Mouse (Mus musculus): ENCODE results near the gene Mpp2. TPM values are rescaled to one million over a fixed set of nuclear protein-coding genes. Genes with fewer than 3 reads are reported as not detected.

The Mpp2 gene
- polyA plus RNA-seq, 1 experiment: 6.8 TPM

GRCm38 (mm10) chr11:102053183-102053582 is 35.1 kb downstream of the Mpp2 start:
- no peak overlapping the region for H3K27ac ChIP-seq (ENCODE audit: insufficient read depth, low read length)
- H3K4me3 ChIP-seq (ENCODE audit: insufficient read depth, low read length): no peak overlapping the region
- no peak for TF ChIP-seq POLR2A (IDR thresholded peaks at IDR 0.05; ENCODE audit: low read depth, low read length)
- TF ChIP-seq CTCF (IDR thresholded peaks at IDR 0.05; ENCODE audit: borderline replicate concordance, insufficient read depth, low read length): no peak
- no peaks in the 10 kb centered on the region for H3K4me1 ChIP-seq (ENCODE audit: control insufficient read depth, insufficient read depth, low read length)

GRCm38 (mm10) chr11:102052697-102053096 is 35.6 kb downstream of the Mpp2 start:
- Histone ChIP-seq H3K4me1 (ENCODE audit: control insufficient read depth, insufficient read depth, low read length) (no peaks in the 10 kb centered on the region), H3K27ac (ENCODE audit: insufficient read depth, low read length) (no peak overlapping the region), H3K4me3 (ENCODE audit: insufficient read depth, low read length) (no peak overlapping the region)
- TF ChIP-seq POLR2A (IDR thresholded peaks at IDR 0.05; ENCODE audit: low read depth, low read length): no peak
- TF ChIP-seq CTCF (IDR thresholded peaks at IDR 0.05; ENCODE audit: borderline replicate concordance, insufficient read depth, low read length): no peak

GRCm38 (mm10) chr11:102051954-102052353 is 36.4 kb downstream of the Mpp2 start:
- H3K27ac ChIP-seq (ENCODE audit: insufficient read depth, low read length): no peak overlapping the region
- TF ChIP-seq POLR2A (IDR thresholded peaks at IDR 0.05; ENCODE audit: low read depth, low read length) (no peak), CTCF (IDR thresholded peaks at IDR 0.05; ENCODE audit: borderline replicate concordance, insufficient read depth, low read length) (no peak)
- H3K4me1 ChIP-seq (ENCODE audit: control insufficient read depth, insufficient read depth, low read length): no peaks in the 10 kb centered on the region
- no peak overlapping the region for H3K4me3 ChIP-seq (ENCODE audit: insufficient read depth, low read length)

DNA sequence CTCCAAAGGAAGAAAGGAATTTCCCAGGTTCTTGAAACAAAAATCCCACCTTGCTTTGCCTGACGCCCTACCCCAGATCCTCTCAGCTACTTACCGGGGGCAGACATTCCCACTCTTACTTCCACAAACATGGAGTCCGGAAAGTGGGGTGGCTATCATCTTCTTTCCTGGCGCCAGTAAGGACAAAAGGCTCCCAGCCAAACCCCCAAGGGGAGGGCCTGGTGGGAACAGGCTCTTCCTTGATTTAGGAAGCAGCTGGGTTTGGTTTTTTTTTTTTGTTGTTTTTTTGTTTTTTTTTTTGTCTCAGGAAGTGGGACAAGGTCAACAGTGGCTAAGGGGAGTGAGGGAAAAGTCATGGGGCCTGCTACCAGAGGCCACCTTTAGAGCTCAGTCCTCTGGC is 36.8 kb downstream of the Mpp2 start:
- no peak for TF ChIP-seq CTCF (IDR thresholded peaks at IDR 0.05; ENCODE audit: borderline replicate concordance, insufficient read depth, low read length)
- Histone ChIP-seq H3K27ac (ENCODE audit: insufficient read depth, low read length) (no peak overlapping the region), H3K4me3 (ENCODE audit: insufficient read depth, low read length) (no peak overlapping the region), H3K4me1 (ENCODE audit: control insufficient read depth, insufficient read depth, low read length) (no peaks in the 10 kb centered on the region)

DNA sequence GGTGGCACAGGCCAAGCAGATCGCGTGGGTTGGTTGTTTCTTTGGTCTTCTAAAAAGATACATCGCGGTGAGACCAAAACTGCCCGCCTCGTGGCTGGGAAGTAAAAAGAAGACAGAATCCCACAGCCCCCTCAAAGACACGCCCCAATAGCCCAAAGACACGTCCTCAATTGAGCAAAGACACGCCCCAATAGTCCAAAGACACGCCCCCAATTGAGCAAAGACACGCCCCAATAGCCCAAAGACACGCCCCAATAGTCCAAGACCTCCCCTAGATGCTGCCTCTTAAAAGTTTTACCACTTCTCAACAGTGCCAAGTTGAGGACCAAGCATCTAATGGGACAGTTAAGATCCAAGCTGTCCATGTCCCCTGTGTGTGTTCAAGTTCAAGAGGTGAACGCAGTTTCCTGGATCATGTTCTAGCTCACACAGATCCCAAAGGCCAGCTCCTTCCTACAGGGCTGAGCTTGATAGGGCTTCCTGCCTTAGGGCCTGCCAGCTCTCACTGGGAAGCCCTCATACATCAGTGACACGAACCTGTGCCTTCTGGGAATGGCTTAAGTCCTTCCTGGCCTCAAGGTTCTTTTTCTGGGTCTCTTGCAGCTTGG is 38.3 kb downstream of the Mpp2 start:
- Histone ChIP-seq H3K27ac (ENCODE audit: insufficient read depth, low read length) (no peak overlapping the region), H3K4me3 (ENCODE audit: insufficient read depth, low read length) (no peak overlapping the region), H3K4me1 (ENCODE audit: control insufficient read depth, insufficient read depth, low read length) (no peaks in the 10 kb centered on the region)
- TF ChIP-seq CTCF (IDR thresholded peaks at IDR 0.05; ENCODE audit: borderline replicate concordance, insufficient read depth, low read length) (no peak), POLR2A (IDR thresholded peaks at IDR 0.05; ENCODE audit: low read depth, low read length) (no peak)

GRCm38 (mm10) chr11:102046607-102047006 is 41.7 kb downstream of the Mpp2 start:
- H3K27ac ChIP-seq (ENCODE audit: insufficient read depth, low read length): no peak overlapping the region
- no peaks in the 10 kb centered on the region for H3K4me1 ChIP-seq (ENCODE audit: control insufficient read depth, insufficient read depth, low read length)
- H3K4me3 ChIP-seq (ENCODE audit: insufficient read depth, low read length): no peak overlapping the region
- TF ChIP-seq POLR2A (IDR thresholded peaks at IDR 0.05; ENCODE audit: low read depth, low read length): no peak
- TF ChIP-seq CTCF (IDR thresholded peaks at IDR 0.05; ENCODE audit: borderline replicate concordance, insufficient read depth, low read length): no peak

DNA sequence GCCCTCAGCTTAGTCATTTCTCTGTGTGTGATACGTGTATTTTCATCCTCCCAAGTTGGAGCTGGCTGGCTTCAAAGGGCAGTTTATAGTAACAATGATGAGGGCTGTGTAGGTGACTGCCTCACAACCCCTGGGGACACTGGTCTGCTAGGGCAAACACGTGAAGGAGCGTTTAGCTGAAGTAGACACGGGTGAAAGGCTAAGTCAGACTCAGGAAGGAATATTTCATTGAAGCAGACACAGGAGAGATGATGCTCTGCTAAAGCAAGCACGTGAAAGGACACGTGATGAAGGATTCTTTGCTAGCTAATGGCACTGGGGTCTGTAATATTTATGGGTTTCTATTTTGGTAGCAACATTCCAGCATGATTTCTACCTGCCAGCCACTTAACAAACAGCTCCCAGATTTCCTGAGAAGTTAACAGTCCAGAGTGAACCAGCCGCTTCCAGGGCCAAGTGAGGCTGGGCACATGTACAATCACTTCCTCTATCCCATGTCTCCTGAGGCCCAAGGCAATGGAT is 43.6 kb downstream of the Mpp2 start:
- Histone ChIP-seq H3K27ac (ENCODE audit: insufficient read depth, low read length) (no peak overlapping the region), H3K4me3 (ENCODE audit: insufficient read depth, low read length) (no peak overlapping the region), H3K4me1 (ENCODE audit: control insufficient read depth, insufficient read depth, low read length) (no peaks in the 10 kb centered on the region)
- TF ChIP-seq POLR2A (IDR thresholded peaks at IDR 0.05; ENCODE audit: low read depth, low read length) (no peak), CTCF (IDR thresholded peaks at IDR 0.05; ENCODE audit: borderline replicate concordance, insufficient read depth, low read length) (no peak)

GRCm38 (mm10) chr11:102043381-102043780 is 44.9 kb downstream of the Mpp2 start:
- TF ChIP-seq POLR2A (IDR thresholded peaks at IDR 0.05; ENCODE audit: low read depth, low read length) (no peak), CTCF (IDR thresholded peaks at IDR 0.05; ENCODE audit: borderline replicate concordance, insufficient read depth, low read length) (no peak)
- H3K4me1 ChIP-seq (ENCODE audit: control insufficient read depth, insufficient read depth, low read length): no peaks in the 10 kb centered on the region

DNA sequence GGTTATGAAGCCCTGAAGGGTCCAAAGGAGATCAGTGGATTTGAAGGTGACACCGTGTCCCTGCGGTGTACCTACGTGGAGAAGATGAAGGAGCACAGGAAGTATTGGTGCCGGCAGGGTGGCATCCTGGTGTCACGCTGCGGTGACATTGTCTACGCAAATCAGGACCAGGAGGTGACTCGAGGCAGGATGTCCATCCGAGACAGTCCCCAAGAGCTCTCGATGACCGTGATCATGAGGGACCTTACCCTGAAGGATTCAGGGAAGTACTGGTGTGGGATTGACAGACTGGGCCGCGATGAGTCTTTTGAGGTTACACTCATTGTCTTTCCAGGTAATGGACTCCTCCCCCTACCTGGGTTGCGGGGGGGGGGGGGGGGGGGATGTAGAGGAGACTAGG is 45.3 kb downstream of the Mpp2 start:
- Histone ChIP-seq H3K27ac (ENCODE audit: insufficient read depth, low read length) (no peak overlapping the region), H3K4me3 (ENCODE audit: insufficient read depth, low read length) (no peak overlapping the region), H3K4me1 (ENCODE audit: control insufficient read depth, insufficient read depth, low read length) (no peaks in the 10 kb centered on the region)
- no peak for TF ChIP-seq CTCF (IDR thresholded peaks at IDR 0.05; ENCODE audit: borderline replicate concordance, insufficient read depth, low read length)
- no peak for TF ChIP-seq POLR2A (IDR thresholded peaks at IDR 0.05; ENCODE audit: low read depth, low read length)

More at GRCm38 (mm10) chr11:102043381-102043780, 44.9 kb downstream of the Mpp2 start:
- Histone ChIP-seq H3K27ac (ENCODE audit: insufficient read depth, low read length) (no peak overlapping the region), H3K4me3 (ENCODE audit: insufficient read depth, low read length) (no peak overlapping the region)

GRCm38 (mm10) chr11:102041350-102041949 is 46.9 kb downstream of the Mpp2 start, which contains the start of gene Cd300lg:
Gene Cd300lg (plus strand): TSS chr11:102041509.
- TF ChIP-seq POLR2A (IDR thresholded peaks at IDR 0.05; ENCODE audit: low read depth, low read length): no peak
- TF ChIP-seq CTCF (IDR thresholded peaks at IDR 0.05; ENCODE audit: borderline replicate concordance, insufficient read depth, low read length): no peak
- H3K27ac ChIP-seq (ENCODE audit: insufficient read depth, low read length): no peak within 1 kb of the TSS
- no peak within 1 kb of the TSS for H3K4me3 ChIP-seq (ENCODE audit: insufficient read depth, low read length)
- no peaks in the 10 kb centered on the region for H3K4me1 ChIP-seq (ENCODE audit: control insufficient read depth, insufficient read depth, low read length)
